Mouse (Mus musculus) myocyte (in vitro differentiated cells): ENCODE measurements around the gene Olfr922. TPM values are rescaled to one million over a fixed set of nuclear protein-coding genes. Genes with fewer than 3 reads are reported as not detected.

Source experiments
- H3K27me3 ChIP-seq: one replicate; pipeline ENCODE4 v1.6.1; 2011; ENCODE audit not compliant: control insufficient read depth, insufficient read depth, insufficient read length
- H3K36me3 ChIP-seq: one replicate; pipeline ENCODE4 v1.6.1; 2011; ENCODE audit not compliant: control insufficient read depth, insufficient read depth
- H3K4me2 ChIP-seq: one replicate; pipeline ENCODE4 v1.6.1; 2011; ENCODE audit warnings: low read depth, control low read depth
- H3K4me3 ChIP-seq: one replicate; pipeline ENCODE4 v1.5.1; 2011; ENCODE audit warnings: mild to moderate bottlenecking, control low read depth, moderate library complexity
- H3K79me2 ChIP-seq: one replicate; pipeline ENCODE4 v1.6.1; 2011; ENCODE audit not compliant: control insufficient read depth, insufficient read depth
- H3ac ChIP-seq: one replicate; pipeline ENCODE4 v1.6.1; 2011; ENCODE audit not compliant: control insufficient read depth, insufficient read length
- CEBPB ChIP-seq: IDR thresholded peaks from 2 replicates; pipeline ENCODE4 v1.6.1; 2011; ENCODE audit warnings: mild to moderate bottlenecking, moderate library complexity; ENCODE audit not compliant: poor library complexity, insufficient read depth, severe bottlenecking
- E2F4 ChIP-seq: IDR thresholded peaks from one replicate; pipeline ENCODE4 v1.6.1; 2011; ENCODE audit warnings: mild to moderate bottlenecking, control low read depth, moderate library complexity; ENCODE audit not compliant: insufficient read depth
- MAX ChIP-seq: IDR thresholded peaks from one replicate; pipeline ENCODE4 v1.6.1; 2011; ENCODE audit warnings: low read depth, mild to moderate bottlenecking, control low read depth
- MYOD1 ChIP-seq, 3 experiments: IDR thresholded peaks; one replicate each; pipeline ENCODE4 v1.6.1; 2011; ENCODE audit warnings: control low read depth in 2 of 3, low read depth in 2 of 3, mild to moderate bottlenecking in 2 of 3, moderate library complexity in 1 of 3; ENCODE audit not compliant: insufficient read length in 2 of 3, control insufficient read depth in 1 of 3
- MYOG ChIP-seq, 3 experiments: IDR thresholded peaks; one replicate each; pipeline ENCODE4 v1.6.1; 2011; ENCODE audit warnings: control low read depth in 2 of 3, low read depth in 2 of 3, mild to moderate bottlenecking in 2 of 3; ENCODE audit not compliant: insufficient read length in 2 of 3, control insufficient read depth in 1 of 3, insufficient read depth in 1 of 3
- POLR2A ChIP-seq: IDR thresholded peaks from one replicate; pipeline ENCODE4 v1.6.1; 2011; ENCODE audit warnings: low read depth, mild to moderate bottlenecking, control low read depth, moderate library complexity; ENCODE audit not compliant: insufficient read length
- POLR2AphosphoS2 ChIP-seq: IDR thresholded peaks from one replicate; pipeline ENCODE4 v1.6.1; 2011; ENCODE audit warnings: low read depth, control low read depth; ENCODE audit not compliant: insufficient read length
- REST ChIP-seq: IDR thresholded peaks from one replicate; pipeline ENCODE4 v1.6.1; 2011; ENCODE audit warnings: mild to moderate bottlenecking, control low read depth, moderate library complexity; ENCODE audit not compliant: insufficient read depth, insufficient read length
- SRF ChIP-seq: IDR thresholded peaks from one replicate; pipeline ENCODE4 v1.6.1; 2011; ENCODE audit warnings: low read depth; ENCODE audit not compliant: control insufficient read depth, insufficient read length
- TCF12 ChIP-seq: IDR thresholded peaks from one replicate; pipeline ENCODE4 v1.6.1; 2011; ENCODE audit warnings: mild to moderate bottlenecking, control low read depth; ENCODE audit not compliant: poor library complexity, insufficient read depth, severe bottlenecking
- TCF3 ChIP-seq: IDR thresholded peaks from one replicate; pipeline ENCODE4 v1.6.1; 2011; ENCODE audit warnings: low read depth, control low read depth; ENCODE audit not compliant: insufficient read length
- USF1 ChIP-seq: IDR thresholded peaks from one replicate; pipeline ENCODE4 v1.6.1; 2011; ENCODE audit warnings: low read depth, mild to moderate bottlenecking, control low read depth, moderate library complexity
- polyA plus RNA-seq: library from polyadenylated mRNA; unstranded; fragments of >200 nt; fragmentation: generic; extraction: Trizol; gene quantifications from one replicate; pipeline ENCODE4 v1.2.1, GENCODE M21; 2012; ENCODE audit warnings: missing spikeins

The Olfr922 gene
- polyA plus RNA-seq, 1 experiment, result not detected

GRCm38 (mm10) chr9:38826245-38826644 is 11.8 kb downstream of the Olfr922 start, which contains the start of gene Olfr923:
Olfr923 (plus strand) TSS chr9:38826545.
- H3K4me3 ChIP-seq, result no peak within 1 kb of the TSS
- no peaks in the 10 kb centered on the region for H3K79me2 ChIP-seq
- no peaks in the 10 kb centered on the region for H3K27me3 ChIP-seq
- no peaks in the 10 kb centered on the region for H3K36me3 ChIP-seq
- H3K4me2 ChIP-seq, result no peak within 1 kb of the TSS
- no peak within 1 kb of the TSS for H3ac ChIP-seq
- TF ChIP-seq TCF3 (no peak), POLR2AphosphoS2 (no peak), CEBPB (no peak), SRF (no peak), REST (no peak), MAX (no peak), TCF12 (no peak), E2F4 (no peak), MYOG (IDR thresholded peaks at IDR 0.05; ENCODE audit: control insufficient read depth in 1 of 3, insufficient read depth in 1 of 3, insufficient read length in 2 of 3, low read depth in 2 of 3) (no peak), USF1 (no peak), POLR2A (no peak)

GRCm38 (mm10) chr9:38833027-38833426 is 18.6 kb downstream of the Olfr922 start:
- Histone ChIP-seq H3K27me3 (no peaks in the 10 kb centered on the region), H3K36me3 (no peaks in the 10 kb centered on the region), H3K79me2 (no peaks in the 10 kb centered on the region), H3K4me3 (no peak overlapping the region), H3ac (no peak overlapping the region), H3K4me2 (no peak overlapping the region)
- no peak for TF ChIP-seq MAX
- TF ChIP-seq POLR2AphosphoS2, result no peak
- no peak for TF ChIP-seq POLR2A
- TF ChIP-seq MYOG (IDR thresholded peaks at IDR 0.05; ENCODE audit: control insufficient read depth in 1 of 3, insufficient read depth in 1 of 3, insufficient read length in 2 of 3, low read depth in 2 of 3), result no peak
- no peak for TF ChIP-seq TCF12
- TF ChIP-seq SRF, result no peak
- no peak for TF ChIP-seq REST
- TF ChIP-seq CEBPB, result no peak
- TF ChIP-seq E2F4, result no peak
- TF ChIP-seq USF1, result no peak
- no peak for TF ChIP-seq MYOD1 (IDR thresholded peaks at IDR 0.05; ENCODE audit: control insufficient read depth in 1 of 3, insufficient read length in 2 of 3, low read depth in 2 of 3)
- no peak for TF ChIP-seq TCF3

- H3K4me3 ChIP-seq, result no peak within 1 kb of the TSS
- no peaks in the 10 kb centered on the region for H3K27me3 ChIP-seq
- no peaks in the 10 kb centered on the region for H3K79me2 ChIP-seq
- no peak for TF ChIP-seq SRF
- no peak for TF ChIP-seq CEBPB
- TF ChIP-seq E2F4, result no peak
- H3K36me3 ChIP-seq, result no peaks in the 10 kb centered on the region
- H3ac ChIP-seq, result no peak within 1 kb of the TSS
- H3K4me2 ChIP-seq, result no peak within 1 kb of the TSS
These were observed 29.7 kb downstream of the Olfr922 start, which contains the start of gene Olfr924 for GRCm38 (mm10) chr9:38844149-38844548. Olfr924 (plus strand) TSS chr9:38844449.

- no peaks in the 10 kb centered on the region for H3K79me2 ChIP-seq
- no peak within 1 kb of the TSS for H3K4me2 ChIP-seq
- H3K4me3 ChIP-seq, result no peak within 1 kb of the TSS
- H3K36me3 ChIP-seq, result no peaks in the 10 kb centered on the region
- TF ChIP-seq TCF3 (no peak), USF1 (no peak), MYOG (IDR thresholded peaks at IDR 0.05; ENCODE audit: control insufficient read depth in 1 of 3, insufficient read depth in 1 of 3, insufficient read length in 2 of 3, low read depth in 2 of 3) (no peak), REST (no peak), POLR2A (no peak), E2F4 (no peak), CEBPB (no peak), MYOD1 (IDR thresholded peaks at IDR 0.05; ENCODE audit: control insufficient read depth in 1 of 3, insufficient read length in 2 of 3, low read depth in 2 of 3) (no peak)
- no peaks in the 10 kb centered on the region for H3K27me3 ChIP-seq
- H3ac ChIP-seq, result no peak within 1 kb of the TSS
These were observed 40.3 kb downstream of the Olfr922 start, which contains the start of gene Olfr26 for GRCm38 (mm10) chr9:38854760-38855159. Olfr26 (plus strand) TSS chr9:38855060.

Other genes starting within 250 kb of the Olfr922 start
- not detected for gene Olfr912, start 234.4 kb upstream of the Olfr922 start, polyA plus RNA-seq
- gene Olfr913, start 221.9 kb upstream of the Olfr922 start, polyA plus RNA-seq, result not detected
- gene Olfr914, start 209.5 kb upstream of the Olfr922 start, polyA plus RNA-seq, result not detected
- gene Olfr916, start 154.7 kb upstream of the Olfr922 start, polyA plus RNA-seq, result not detected
- not detected for gene Olfr917, start 148.8 kb upstream of the Olfr922 start, polyA plus RNA-seq
- gene Olfr918, start 140.0 kb upstream of the Olfr922 start, polyA plus RNA-seq, result not detected
- gene Olfr919, start 110.9 kb upstream of the Olfr922 start, polyA plus RNA-seq, result not detected
- 10.3 TPM for gene Vwa5a, start 96.3 kb upstream of the Olfr922 start, polyA plus RNA-seq
- gene Olfr920, start 62.3 kb upstream of the Olfr922 start, polyA plus RNA-seq, result not detected
- not detected for gene Olfr921, start 41.5 kb upstream of the Olfr922 start, polyA plus RNA-seq
- not detected for gene Olfr923, start 11.9 kb downstream of the Olfr922 start, polyA plus RNA-seq
- not detected for gene Olfr924, start 29.8 kb downstream of the Olfr922 start, polyA plus RNA-seq
- gene Olfr26, start 40.4 kb downstream of the Olfr922 start, polyA plus RNA-seq, result not detected
- gene Olfr926, start 62.5 kb downstream of the Olfr922 start, polyA plus RNA-seq, result not detected
- not detected for gene Olfr930, start 115.2 kb downstream of the Olfr922 start, polyA plus RNA-seq
- gene Olfr933, start 157.7 kb downstream of the Olfr922 start, polyA plus RNA-seq, result not detected
- not detected for gene Olfr934, start 173.7 kb downstream of the Olfr922 start, polyA plus RNA-seq
- not detected for gene Olfr935, start 185.1 kb downstream of the Olfr922 start, polyA plus RNA-seq
- gene Olfr146, start 208.8 kb downstream of the Olfr922 start, polyA plus RNA-seq, result not detected